Mouse (Mus musculus): ENCODE measurements at regions not wholly inside any gene's neighbourhood (a gene's known extent, or its start where the extent isn't known, plus 50 kb on each side); places are given as distances from the start of the nearest gene placed in this dataset.

DNA sequence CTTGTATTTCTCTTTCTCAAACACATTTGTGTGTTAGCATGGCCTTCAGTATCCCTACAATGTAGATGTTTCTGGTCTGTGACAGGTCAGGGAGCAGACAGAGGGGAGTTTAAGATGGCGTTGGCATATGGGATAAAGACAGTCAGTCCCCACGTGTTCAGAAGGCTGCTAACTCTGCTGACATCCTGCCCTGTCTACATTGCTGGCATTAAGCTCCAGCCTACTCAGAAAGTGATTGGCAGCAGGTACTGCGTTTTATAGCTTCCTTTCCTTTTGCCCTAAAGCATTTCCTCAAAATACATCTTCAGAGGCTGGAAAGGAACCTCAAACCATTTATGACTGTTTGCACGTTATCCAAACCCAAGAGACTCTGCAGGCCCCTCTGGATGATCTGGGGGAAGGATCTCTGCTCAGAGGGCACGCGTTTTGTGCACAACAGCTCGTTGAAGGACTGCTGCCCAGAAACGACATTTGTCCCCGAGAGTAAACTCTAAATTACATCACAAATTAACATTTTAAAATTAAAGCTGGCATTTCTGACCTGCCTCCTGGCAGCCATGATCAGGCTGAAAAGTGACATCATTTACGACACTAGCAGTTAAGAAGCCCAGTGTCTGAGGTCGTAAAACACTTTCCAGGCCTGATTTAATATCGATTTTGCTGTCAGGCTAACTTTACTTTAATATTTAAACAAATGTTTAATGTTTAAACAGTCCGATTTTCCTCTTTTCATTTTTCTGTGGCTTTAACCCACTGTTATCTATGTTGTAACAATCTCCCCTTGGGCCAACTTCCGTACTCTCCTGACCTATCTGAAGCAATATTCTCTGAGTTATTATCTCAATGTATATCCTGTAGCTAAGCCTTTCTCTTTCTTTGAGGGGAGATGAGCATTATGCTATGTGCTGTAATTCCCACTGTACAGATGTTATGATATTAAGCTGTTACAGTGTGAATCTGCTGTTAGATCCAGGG lies 76.8 kb upstream of the Npvf start:
- H3K27ac ChIP-seq (replicated peaks; ENCODE audit: low read depth, low read length) = no peak overlapping the region
- no peak overlapping the region for H3K4me3 ChIP-seq (replicated peaks; ENCODE audit: low read length)
- ATAC-seq (ENCODE audit: low FRiP score, low read depth) (no peak), DNase-seq (ENCODE audit: low spot score) (no peak)
- 27% methylated on average over 14 of the region's 14 CpGs for WGBS
- TF ChIP-seq POLR2A (IDR thresholded peaks at IDR 0.05; ENCODE audit: borderline replicate concordance, extremely low read depth, insufficient read depth, insufficient read length) = no peak
- no peak overlapping the region for H3K9ac ChIP-seq (ENCODE audit: low read depth, low read length, severe bottlenecking)
- H3K4me2 ChIP-seq (replicated peaks; ENCODE audit: low read depth, low read length, severe bottlenecking) = no peak overlapping the region; the same call in 1 of the 2 replicates
- no peaks in the 10 kb centered on the region for H3K36me3 ChIP-seq (ENCODE audit: control insufficient read depth, insufficient read depth, low read length)
- H3K27me3 ChIP-seq (ENCODE audit: control insufficient read depth, insufficient read depth, low read length) = peaks cover 4% of the 10 kb centered on the region; the same call in 1 of the 2 replicates
- peaks cover 20% of the 10 kb centered on the region for H3K4me1 ChIP-seq (ENCODE audit: control insufficient read depth, insufficient read depth, low read length)
- H3K9me3 ChIP-seq (ENCODE audit: control insufficient read depth, low read length) = no peaks in the 10 kb centered on the region

DNA sequence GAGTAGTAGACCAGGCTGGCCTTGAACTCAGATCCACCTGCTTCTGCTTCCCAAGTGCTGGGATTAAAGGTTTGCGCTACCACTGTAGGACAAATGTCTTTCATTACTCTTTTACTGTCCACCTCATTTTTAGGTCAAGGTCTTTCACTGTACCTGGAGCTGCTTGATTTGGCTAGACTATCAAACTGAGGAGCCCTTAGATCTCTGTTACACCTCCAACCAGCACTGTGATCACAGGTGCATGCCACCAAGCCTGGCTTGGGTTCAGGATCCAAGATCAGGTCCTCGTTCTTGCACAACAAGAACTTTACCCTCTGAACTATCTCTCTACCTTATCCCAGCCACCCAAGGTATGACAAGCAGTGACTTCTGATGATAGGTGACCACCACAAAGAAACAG lies 80.5 kb upstream of the Npvf start:
- no peaks in the 10 kb centered on the region for H3K36me3 ChIP-seq (ENCODE audit: control insufficient read depth, insufficient read depth, low read length)
- no peak for TF ChIP-seq POLR2A (IDR thresholded peaks at IDR 0.05; ENCODE audit: borderline replicate concordance, extremely low read depth, insufficient read depth, insufficient read length)
- WGBS = 98% methylated on average over 2 of the region's 2 CpGs
- H3K4me3 ChIP-seq (replicated peaks; ENCODE audit: low read length) = no peak overlapping the region
- DNase-seq (ENCODE audit: low spot score) (no peak), ATAC-seq (ENCODE audit: low FRiP score, low read depth) (no peak)
- no peaks in the 10 kb centered on the region for H3K9me3 ChIP-seq (ENCODE audit: control insufficient read depth, low read length)
- no peak overlapping the region for H3K4me2 ChIP-seq (replicated peaks; ENCODE audit: low read depth, low read length, severe bottlenecking)
- H3K9ac ChIP-seq (ENCODE audit: low read depth, low read length, severe bottlenecking) = no peak overlapping the region
- peaks cover 9% of the 10 kb centered on the region for H3K4me1 ChIP-seq (ENCODE audit: control insufficient read depth, insufficient read depth, low read length)
- peaks cover 4% of the 10 kb centered on the region; the same call in 1 of the 2 replicates for H3K27me3 ChIP-seq (ENCODE audit: control insufficient read depth, insufficient read depth, low read length)
- H3K27ac ChIP-seq (replicated peaks; ENCODE audit: low read depth, low read length) = no peak overlapping the region

DNA sequence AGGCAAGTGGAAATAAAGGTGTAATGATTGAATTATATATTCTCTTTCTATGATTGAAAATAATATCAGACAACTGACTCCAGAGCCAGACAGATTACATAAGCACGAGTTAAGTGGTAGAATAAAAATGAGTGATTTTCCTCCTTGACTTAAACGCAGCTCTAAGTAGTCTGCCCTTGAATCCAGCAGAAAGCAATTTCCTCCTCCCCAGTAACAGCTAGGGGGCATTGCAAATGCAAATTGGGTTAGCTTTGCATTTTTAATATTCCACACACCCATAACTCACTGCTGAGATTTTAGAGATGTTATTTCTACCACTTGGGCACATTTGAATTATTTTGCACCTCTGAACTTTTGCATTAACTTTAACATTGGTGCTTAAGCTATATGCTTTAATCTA lies 81.6 kb upstream of the Npvf start:
- peaks cover 4% of the 10 kb centered on the region; the same call in 1 of the 2 replicates for H3K27me3 ChIP-seq (ENCODE audit: control insufficient read depth, insufficient read depth, low read length)
- ATAC-seq (ENCODE audit: low FRiP score, low read depth) (no peak), DNase-seq (ENCODE audit: low spot score) (no peak)
- TF ChIP-seq POLR2A (IDR thresholded peaks at IDR 0.05; ENCODE audit: borderline replicate concordance, extremely low read depth, insufficient read depth, insufficient read length) = no peak
- H3K4me3 ChIP-seq (replicated peaks; ENCODE audit: low read length) = no peak overlapping the region
- peaks cover 4% of the 10 kb centered on the region for H3K4me1 ChIP-seq (ENCODE audit: control insufficient read depth, insufficient read depth, low read length)
- no peak overlapping the region for H3K9ac ChIP-seq (ENCODE audit: low read depth, low read length, severe bottlenecking)
- WGBS = 40% methylated on average over 2 of the region's 2 CpGs
- H3K4me2 ChIP-seq (replicated peaks; ENCODE audit: low read depth, low read length, severe bottlenecking) = no peak overlapping the region
- H3K36me3 ChIP-seq (ENCODE audit: control insufficient read depth, insufficient read depth, low read length) = no peaks in the 10 kb centered on the region
- H3K9me3 ChIP-seq (ENCODE audit: control insufficient read depth, low read length) = no peaks in the 10 kb centered on the region
- no peak overlapping the region for H3K27ac ChIP-seq (replicated peaks; ENCODE audit: low read depth, low read length)

DNA sequence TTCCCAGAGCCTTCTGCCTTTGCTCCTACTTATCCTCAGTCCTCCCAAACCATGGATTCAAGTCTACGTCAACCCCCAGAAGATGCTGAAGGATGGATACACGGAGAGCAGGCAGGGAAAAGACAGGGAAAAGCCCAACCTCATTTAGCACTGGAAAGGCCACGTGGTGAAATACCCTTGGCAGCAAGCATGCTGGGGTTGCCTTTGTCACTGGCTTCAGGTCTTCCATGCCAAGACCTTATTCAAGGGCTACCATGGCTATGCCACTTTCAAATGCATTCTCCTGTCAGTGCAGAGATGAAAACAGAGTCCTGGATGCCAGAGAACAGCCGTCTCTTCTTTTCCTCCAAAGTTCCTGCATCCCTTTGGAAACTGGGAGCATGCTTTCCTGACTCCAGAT lies 87.8 kb upstream of the Npvf start:
- no peaks in the 10 kb centered on the region for H3K4me1 ChIP-seq (ENCODE audit: control insufficient read depth, insufficient read depth, low read length)
- no peaks in the 10 kb centered on the region for H3K9me3 ChIP-seq (ENCODE audit: control insufficient read depth, low read length)
- DNase-seq (ENCODE audit: low spot score) (no peak), ATAC-seq (ENCODE audit: low FRiP score, low read depth) (no peak)
- WGBS = 70% methylated on average over 4 of the region's 4 CpGs
- no peaks in the 10 kb centered on the region for H3K36me3 ChIP-seq (ENCODE audit: control insufficient read depth, insufficient read depth, low read length)
- H3K4me3 ChIP-seq (replicated peaks; ENCODE audit: low read length) = no peak overlapping the region
- no peak overlapping the region for H3K27ac ChIP-seq (replicated peaks; ENCODE audit: low read depth, low read length)
- no peak overlapping the region for H3K9ac ChIP-seq (ENCODE audit: low read depth, low read length, severe bottlenecking)
- TF ChIP-seq POLR2A (IDR thresholded peaks at IDR 0.05; ENCODE audit: borderline replicate concordance, extremely low read depth, insufficient read depth, insufficient read length) = no peak
- no peak overlapping the region for H3K4me2 ChIP-seq (replicated peaks; ENCODE audit: low read depth, low read length, severe bottlenecking)
- H3K27me3 ChIP-seq (ENCODE audit: control insufficient read depth, insufficient read depth, low read length) = no peaks in the 10 kb centered on the region

DNA sequence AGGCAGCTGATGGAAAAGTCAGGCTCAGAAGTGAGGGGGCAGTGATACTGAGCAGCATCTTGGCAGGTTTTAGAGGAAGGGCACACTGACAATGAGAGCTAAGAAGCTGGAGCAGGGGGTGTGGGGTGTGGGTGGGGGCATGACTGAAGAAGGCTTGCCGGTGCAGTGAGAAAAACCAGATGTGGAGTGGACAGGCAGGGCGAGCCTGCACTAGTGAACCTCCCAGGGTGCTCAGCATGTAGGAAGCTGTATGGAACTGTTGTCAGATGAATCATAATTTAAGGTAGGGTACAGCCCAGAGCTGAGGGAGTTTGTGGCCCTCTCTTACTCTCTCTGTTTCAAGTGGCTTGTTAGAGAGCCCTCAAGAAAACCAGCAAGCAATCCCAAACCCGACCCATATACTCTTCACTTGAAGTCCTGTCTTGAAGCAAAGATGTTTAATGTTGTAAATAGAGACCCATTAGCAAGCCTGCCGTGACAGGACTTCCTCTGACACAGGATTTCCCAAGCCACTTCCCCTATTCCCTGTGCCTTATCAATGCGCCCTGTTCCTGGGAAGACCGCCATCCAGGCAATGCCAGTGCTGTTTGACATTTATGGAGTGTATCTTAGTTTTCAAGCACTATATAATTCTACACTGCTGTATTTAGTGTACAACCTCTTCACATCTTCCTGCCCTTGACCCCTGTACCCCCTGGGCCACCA lies 90.4 kb upstream of the Npvf start:
- H3K9ac ChIP-seq (ENCODE audit: low read depth, low read length, severe bottlenecking) = no peak overlapping the region
- DNase-seq (ENCODE audit: low spot score) (no peak), ATAC-seq (ENCODE audit: low FRiP score, low read depth) (no peak)
- H3K4me3 ChIP-seq (replicated peaks; ENCODE audit: low read length) = no peak overlapping the region
- H3K4me2 ChIP-seq (replicated peaks; ENCODE audit: low read depth, low read length, severe bottlenecking) = no peak overlapping the region
- no peaks in the 10 kb centered on the region for H3K4me1 ChIP-seq (ENCODE audit: control insufficient read depth, insufficient read depth, low read length)
- no peaks in the 10 kb centered on the region for H3K9me3 ChIP-seq (ENCODE audit: control insufficient read depth, low read length)
- no peaks in the 10 kb centered on the region for H3K27me3 ChIP-seq (ENCODE audit: control insufficient read depth, insufficient read depth, low read length)
- TF ChIP-seq POLR2A (IDR thresholded peaks at IDR 0.05; ENCODE audit: borderline replicate concordance, extremely low read depth, insufficient read depth, insufficient read length) = no peak
- WGBS = 57% methylated on average over 6 of the region's 6 CpGs
- no peaks in the 10 kb centered on the region for H3K36me3 ChIP-seq (ENCODE audit: control insufficient read depth, insufficient read depth, low read length)
- no peak overlapping the region for H3K27ac ChIP-seq (replicated peaks; ENCODE audit: low read depth, low read length)

Measured in limb, embryonic 14.5 days (tissue).